Mouse (Mus musculus) forebrain, embryonic 10.5 days (tissue): ENCODE measurements around the gene Selenof. TPM values are rescaled to one million over a fixed set of nuclear protein-coding genes. Genes with fewer than 3 reads are reported as not detected.

Source experiments
- DNase-seq: peaks from one replicate; pipeline ENCODE4 v3.0.0-alpha.2; 2017; ENCODE audit warnings: low spot score; ENCODE audit errors: extremely low spot score
- H3K27ac ChIP-seq: fragments of 300-500 bp; sonication (generic); 2 replicates; pipeline ENCODE4 v1.5.1; 2016; ENCODE audit warnings: mild to moderate bottlenecking
- H3K27me3 ChIP-seq: fragments of 300-500 bp; sonication (generic); 2 replicates; pipeline ENCODE4 v1.6.1; 2016; ENCODE audit warnings: mild to moderate bottlenecking; ENCODE audit not compliant: poor library complexity, severe bottlenecking
- H3K36me3 ChIP-seq: fragments of 300-500 bp; sonication (generic); replicated peaks from 2 replicates; pipeline ENCODE4 v1.6.1; 2016; ENCODE audit warnings: mild to moderate bottlenecking, moderate library complexity
- H3K4me1 ChIP-seq: fragments of 300-500 bp; sonication (generic); 2 replicates; pipeline ENCODE4 v1.6.1; 2016
- H3K4me3 ChIP-seq: fragments of 300-500 bp; sonication (generic); 2 replicates; pipeline ENCODE4 v1.5.1; 2016; ENCODE audit warnings: mild to moderate bottlenecking, moderate library complexity
- H3K9me3 ChIP-seq: fragments of 300-500 bp; sonication (generic); 2 replicates; pipeline ENCODE4 v1.6.1; 2016; ENCODE audit warnings: mild to moderate bottlenecking, moderate library complexity
- WGBS: fragments of 180-500 bp; shearing (Covaris S2); methylation state at CpG from one replicate; pipeline ENCODE4 v1.1.7; 2016; 5-methylcytosine and 5-hydroxymethylcytosine counted together
- polyA plus RNA-seq: library from polyadenylated mRNA; unstranded; fragments of >200 nt; fragmentation: Nextera tagmentation; extraction: Ambion mirVana; gene quantifications from 2 replicates; pipeline ENCODE4 v1.2.1, GENCODE M21; 2016

Gene Selenof
- 480 and 492 TPM in 2 replicates for polyA plus RNA-seq

DNA sequence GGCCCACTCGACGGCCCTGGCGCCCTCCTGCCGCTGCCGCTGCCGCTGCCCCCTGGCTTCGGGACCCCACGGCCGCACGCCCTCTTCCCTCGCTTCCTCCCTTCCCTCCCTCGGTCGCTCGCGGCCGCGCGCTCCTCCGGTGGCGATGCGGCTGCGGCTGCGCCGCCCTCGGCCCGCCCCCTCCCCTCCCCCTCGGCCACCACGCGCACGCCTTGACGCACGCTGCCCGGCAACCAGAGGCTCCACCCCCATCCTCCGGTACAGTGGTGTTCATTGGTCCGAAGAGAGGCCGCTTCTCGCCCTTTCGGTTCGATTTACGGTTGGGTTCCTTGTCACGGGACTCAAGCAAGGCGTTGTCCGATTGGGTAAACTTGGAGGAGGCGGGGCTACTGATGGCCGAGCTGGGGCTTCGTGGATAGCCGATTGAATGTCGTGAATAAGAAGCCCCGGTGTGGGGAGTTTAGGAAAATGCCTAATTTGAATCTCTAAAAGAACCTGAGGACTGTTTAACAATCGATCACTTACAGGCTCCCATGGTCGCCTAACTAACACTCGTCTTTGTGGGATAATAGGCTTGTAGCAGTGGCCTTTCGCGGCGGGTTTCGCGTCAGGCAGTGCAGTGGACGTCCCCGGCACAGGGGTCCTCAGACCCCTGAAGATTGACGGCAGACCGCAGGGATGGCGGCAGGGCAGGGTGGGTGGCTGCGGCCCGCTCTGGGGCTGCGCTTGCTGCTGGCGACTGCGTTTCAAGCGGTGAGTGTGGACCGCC, at the start of gene Selenof, which contains the start of gene Hs2st1:
Gene Selenof (plus strand): TSS at position 258 of the 769 bp plus-strand sequence.
Gene Hs2st1 (minus strand): TSS at position 135 of the 769 bp plus-strand sequence.
- peaks cover 39% of the 10 kb centered on the region for H3K4me1 ChIP-seq
- H3K9me3 ChIP-seq: no peaks in the 10 kb centered on the region
- WGBS: under 1% methylated on average over 49 of the region's 69 CpGs
- H3K27me3 ChIP-seq: no peaks in the 10 kb centered on the region
- H3K4me3 ChIP-seq: peak within 1 kb of the TSS; percentile 89
- DNase-seq: peak; percentile 98
- peak within 1 kb of the TSS; percentile 98 for H3K27ac ChIP-seq
- H3K36me3 ChIP-seq: peaks cover 26% of the 10 kb centered on the region

DNA sequence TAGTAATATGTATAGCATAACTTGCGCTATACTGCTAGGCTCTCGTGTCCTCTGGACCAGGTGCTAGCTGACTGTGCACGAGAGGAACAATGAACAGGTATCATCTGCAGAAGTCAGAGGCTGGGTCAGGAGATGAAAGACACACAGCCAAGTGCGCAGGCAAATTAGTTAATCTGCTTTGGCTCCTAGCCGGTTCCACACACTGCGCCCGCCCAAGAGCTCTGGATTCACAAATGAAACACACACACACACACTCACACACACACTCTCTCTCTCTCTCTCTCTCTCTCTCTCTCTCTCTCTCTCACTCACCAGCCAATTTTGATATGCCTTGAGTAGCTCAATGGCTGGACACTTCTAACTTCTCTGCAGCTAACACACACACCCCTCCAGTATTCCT, 42.2 kb upstream of the Selenof start:
- H3K27ac ChIP-seq: no peak overlapping the region
- no peaks in the 10 kb centered on the region for H3K9me3 ChIP-seq
- no peaks in the 10 kb centered on the region for H3K36me3 ChIP-seq
- H3K4me1 ChIP-seq: peaks cover 30% of the 10 kb centered on the region
- 96% methylated on average over 7 of the region's 7 CpGs for WGBS
- DNase-seq: no peak
- H3K4me3 ChIP-seq: no peak overlapping the region
- H3K27me3 ChIP-seq: no peaks in the 10 kb centered on the region

DNA sequence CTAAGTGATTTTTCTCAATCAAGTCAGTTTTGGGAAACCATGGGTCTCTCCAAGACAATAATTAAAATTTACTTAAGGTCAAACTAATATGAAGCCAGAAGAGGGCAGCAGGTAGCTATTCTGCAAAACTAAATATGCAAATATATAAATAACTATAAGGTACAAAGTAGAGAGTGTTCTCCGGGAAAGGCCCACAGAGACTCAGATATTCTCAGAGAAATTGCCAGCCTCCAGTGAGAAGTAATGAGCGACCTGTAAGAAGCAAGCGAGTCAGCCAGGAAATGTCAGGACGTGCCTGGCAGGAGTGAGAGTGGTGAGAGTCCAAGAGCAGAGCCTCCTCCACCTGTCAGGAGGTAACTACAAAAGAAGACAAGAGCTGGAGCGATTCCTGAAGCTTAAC, 39.1 kb upstream of the Selenof start:
- no peaks in the 10 kb centered on the region for H3K36me3 ChIP-seq
- H3K9me3 ChIP-seq: no peaks in the 10 kb centered on the region
- H3K27ac ChIP-seq: no peak overlapping the region
- H3K27me3 ChIP-seq: no peaks in the 10 kb centered on the region
- WGBS: 74% methylated on average over 5 of the region's 5 CpGs
- H3K4me3 ChIP-seq: no peak overlapping the region
- H3K4me1 ChIP-seq: peaks cover 42% of the 10 kb centered on the region
- no peak for DNase-seq

DNA sequence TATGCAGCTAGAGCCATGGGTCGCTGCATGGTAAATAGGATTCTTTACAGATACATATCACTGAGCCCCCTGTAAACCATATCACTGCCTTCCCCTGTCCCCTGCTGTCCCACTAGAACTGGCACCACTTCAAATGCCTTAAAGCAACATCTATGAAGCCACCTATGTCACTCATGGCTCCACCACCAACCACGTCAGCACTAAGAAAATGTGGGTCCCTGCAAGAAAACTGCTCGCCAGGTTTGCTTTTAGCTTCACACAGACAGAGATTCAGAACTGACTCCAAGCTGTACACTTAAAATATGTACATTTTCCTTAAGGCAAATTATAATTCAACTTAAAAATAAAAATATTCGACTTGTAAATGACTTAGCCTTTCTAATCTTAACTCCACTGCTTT, 35.0 kb upstream of the Selenof start:
- H3K4me1 ChIP-seq: peaks cover 40% of the 10 kb centered on the region
- no peaks in the 10 kb centered on the region for H3K27me3 ChIP-seq
- H3K4me3 ChIP-seq: no peak overlapping the region
- DNase-seq: no peak
- H3K36me3 ChIP-seq: no peaks in the 10 kb centered on the region
- H3K27ac ChIP-seq: no peak overlapping the region
- no peaks in the 10 kb centered on the region for H3K9me3 ChIP-seq
- 96% methylated on average over 4 of the region's 4 CpGs for WGBS

DNA sequence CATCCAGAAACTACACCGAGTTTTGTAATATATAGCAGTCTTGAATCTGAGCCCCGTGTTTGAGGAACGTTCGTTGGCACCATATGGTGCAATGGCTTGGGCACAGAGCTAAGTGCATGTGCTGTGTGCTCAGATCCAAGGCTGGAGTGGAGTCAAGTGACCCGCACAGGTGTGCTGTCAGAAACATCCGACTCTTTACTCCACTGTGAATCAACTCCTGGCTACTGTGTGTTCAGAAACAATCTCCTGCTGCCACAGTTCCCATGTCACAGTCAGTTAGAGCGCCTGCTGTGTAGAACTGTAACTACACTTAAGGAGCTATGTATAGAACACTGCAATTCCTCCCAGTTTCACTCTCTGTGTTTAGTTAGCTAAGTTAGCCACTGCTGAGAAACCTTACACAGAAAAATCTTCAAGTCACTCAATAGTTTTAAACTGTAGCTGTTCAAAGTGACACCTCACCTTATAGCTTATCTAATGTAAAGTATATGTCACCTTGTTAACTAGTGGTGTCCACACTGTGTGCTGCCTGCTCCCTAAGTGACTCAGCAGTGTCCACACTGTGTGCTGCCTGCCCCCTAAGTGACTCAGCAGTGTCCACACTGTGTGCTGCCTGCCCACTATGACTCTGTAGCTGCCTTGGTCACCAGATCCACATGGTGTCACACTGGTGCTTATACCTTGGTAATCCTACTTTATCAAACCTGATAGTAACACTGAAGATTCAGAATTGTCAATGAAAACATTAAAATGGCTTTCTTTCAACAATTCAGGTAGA, 32.8 kb upstream of the Selenof start:
- H3K27me3 ChIP-seq: no peaks in the 10 kb centered on the region

DNA sequence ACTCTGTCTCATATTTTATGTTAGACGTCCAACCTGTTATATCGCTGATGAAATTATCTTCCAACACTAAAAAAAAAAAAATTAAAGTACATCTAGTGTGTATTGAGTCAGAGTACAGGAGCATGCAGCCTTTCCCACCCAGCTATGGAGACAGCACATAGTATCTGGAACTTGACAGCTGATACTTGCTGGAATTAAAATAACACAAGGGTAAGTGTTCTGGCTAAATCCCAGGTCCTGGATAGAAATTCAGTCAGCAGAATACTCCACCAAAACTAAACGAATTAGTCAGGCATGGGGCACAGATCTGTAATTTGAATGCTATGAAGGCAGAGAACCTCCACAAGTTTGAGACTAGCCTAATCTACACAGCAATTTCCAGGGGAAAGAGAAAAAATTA, 31.1 kb upstream of the Selenof start:
- no peak overlapping the region for H3K4me3 ChIP-seq
- H3K27ac ChIP-seq: no peak overlapping the region
- no peaks in the 10 kb centered on the region for H3K36me3 ChIP-seq
- no peak for DNase-seq
- no peaks in the 10 kb centered on the region for H3K27me3 ChIP-seq
- H3K9me3 ChIP-seq: no peaks in the 10 kb centered on the region
- WGBS: 86% methylated on average over 3 of the region's 3 CpGs
- H3K4me1 ChIP-seq: peaks cover 15% of the 10 kb centered on the region

More for the DNA sequence above, 32.8 kb upstream of the Selenof start:
- no peaks in the 10 kb centered on the region for H3K9me3 ChIP-seq
- no peak overlapping the region for H3K4me3 ChIP-seq
- no peaks in the 10 kb centered on the region for H3K36me3 ChIP-seq
- peaks cover 29% of the 10 kb centered on the region for H3K4me1 ChIP-seq
- DNase-seq: no peak
- WGBS: 92% methylated on average over 7 of the region's 7 CpGs
- H3K27ac ChIP-seq: no peak overlapping the region

DNA sequence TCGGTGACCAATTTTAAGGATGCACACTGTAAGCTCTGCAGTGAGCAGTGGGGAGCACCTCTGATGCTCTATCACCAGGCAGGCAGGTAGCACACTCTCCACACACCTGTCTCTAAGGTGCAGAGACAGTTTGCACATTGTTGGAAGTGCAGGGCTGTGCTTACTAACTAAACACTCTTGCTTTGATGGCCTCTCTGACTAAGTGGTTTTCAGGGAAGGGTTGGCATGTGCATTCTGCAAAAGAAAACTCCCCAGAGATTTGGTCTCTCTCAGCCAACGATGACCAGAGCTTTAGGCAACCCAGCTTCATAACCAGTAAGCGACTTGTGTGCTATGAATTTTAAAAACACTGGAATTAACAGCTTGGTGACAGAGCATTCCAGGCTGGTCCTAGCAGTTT, 29.3 kb upstream of the Selenof start:
- WGBS: 89% methylated on average over 3 of the region's 3 CpGs
- no peaks in the 10 kb centered on the region for H3K36me3 ChIP-seq
- H3K4me1 ChIP-seq: peaks cover 20% of the 10 kb centered on the region
- no peaks in the 10 kb centered on the region for H3K9me3 ChIP-seq
- DNase-seq: no peak
- no peak overlapping the region for H3K4me3 ChIP-seq
- no peak overlapping the region for H3K27ac ChIP-seq
- no peaks in the 10 kb centered on the region for H3K27me3 ChIP-seq

DNA sequence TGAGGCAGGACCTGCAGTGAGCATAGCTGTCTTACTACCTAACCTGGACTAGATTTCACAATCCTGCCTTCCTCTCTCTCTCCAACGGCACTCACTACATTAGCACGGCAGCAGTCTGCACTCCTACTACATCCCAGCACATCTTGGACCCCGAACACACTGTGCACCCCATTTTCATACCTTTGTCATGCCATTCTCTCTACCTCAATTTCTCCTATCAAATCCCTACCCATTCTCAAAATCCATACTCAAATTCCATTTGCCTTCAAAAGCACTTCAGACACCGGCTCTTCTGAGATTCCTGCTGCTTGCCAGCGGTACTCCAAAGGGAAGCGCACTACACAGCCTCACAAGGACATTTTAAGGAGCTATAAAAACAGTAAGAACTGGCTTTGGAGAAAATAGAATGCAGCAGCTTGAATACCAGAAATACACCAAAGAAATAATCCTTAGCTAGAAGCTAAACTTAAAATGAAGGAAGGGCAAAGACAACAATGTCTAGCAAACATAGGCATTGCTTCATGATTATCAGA, 28.1 kb upstream of the Selenof start:
- H3K27ac ChIP-seq: no peak overlapping the region
- H3K27me3 ChIP-seq: no peaks in the 10 kb centered on the region
- H3K4me1 ChIP-seq: peaks cover 31% of the 10 kb centered on the region
- no peak overlapping the region for H3K4me3 ChIP-seq
- DNase-seq: no peak
- no peaks in the 10 kb centered on the region for H3K36me3 ChIP-seq
- H3K9me3 ChIP-seq: no peaks in the 10 kb centered on the region
- WGBS: 91% methylated on average over 6 of the region's 6 CpGs

DNA sequence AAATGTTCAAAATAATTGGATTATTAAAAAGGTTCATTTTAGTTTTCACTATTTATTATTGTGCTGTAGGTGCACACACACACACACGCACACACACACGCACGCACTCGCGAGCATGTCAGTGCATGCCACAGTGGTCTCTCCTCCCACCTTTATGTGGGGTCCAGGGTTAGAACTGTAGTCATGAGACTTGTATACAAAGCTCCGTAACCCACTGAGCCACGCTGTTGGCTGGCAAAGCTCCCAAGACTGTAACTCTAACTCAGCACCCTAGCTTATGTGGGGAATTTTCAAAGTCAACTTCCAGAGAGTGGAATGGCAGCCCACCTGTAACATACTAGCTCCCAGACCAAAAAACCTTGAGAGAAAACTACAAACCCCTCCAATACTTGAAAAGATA, 25.0 kb upstream of the Selenof start:
- Histone ChIP-seq H3K9me3 (no peaks in the 10 kb centered on the region), H3K36me3 (no peaks in the 10 kb centered on the region), H3K4me1 (peaks cover 28% of the 10 kb centered on the region), H3K4me3 (no peak overlapping the region), H3K27me3 (no peaks in the 10 kb centered on the region), H3K27ac (0 out of 2 replicates have a peak overlapping the region, but pooled peaks have one; percentile 25)
- 93% methylated on average over 7 of the region's 7 CpGs for WGBS
- no peak for DNase-seq

DNA sequence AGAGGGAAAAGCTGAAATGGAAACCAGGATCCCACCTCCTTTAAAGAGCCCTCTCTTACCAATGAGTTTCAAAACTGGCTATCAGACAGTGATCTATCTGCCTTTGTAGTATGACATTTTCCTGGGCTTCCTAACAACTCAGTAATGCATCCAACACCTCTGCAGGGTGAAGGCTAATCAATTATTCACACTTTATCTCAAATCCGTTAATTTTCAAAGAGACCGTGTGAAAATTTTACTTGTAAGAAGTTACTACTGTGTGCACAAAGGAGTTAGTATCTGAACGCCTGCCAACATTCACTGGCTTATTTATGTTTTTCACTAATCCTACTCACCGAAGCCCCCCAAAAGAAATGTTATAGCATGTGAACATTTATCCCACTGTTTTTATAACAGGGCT, 24.3 kb upstream of the Selenof start:
- H3K27me3 ChIP-seq: no peaks in the 10 kb centered on the region
- no peak overlapping the region for H3K4me3 ChIP-seq
- H3K27ac ChIP-seq: no peak overlapping the region
- peaks cover 28% of the 10 kb centered on the region for H3K4me1 ChIP-seq
- DNase-seq: no peak
- no peaks in the 10 kb centered on the region for H3K36me3 ChIP-seq
- WGBS: 54% methylated on average over 4 of the region's 4 CpGs
- no peaks in the 10 kb centered on the region for H3K9me3 ChIP-seq

DNA sequence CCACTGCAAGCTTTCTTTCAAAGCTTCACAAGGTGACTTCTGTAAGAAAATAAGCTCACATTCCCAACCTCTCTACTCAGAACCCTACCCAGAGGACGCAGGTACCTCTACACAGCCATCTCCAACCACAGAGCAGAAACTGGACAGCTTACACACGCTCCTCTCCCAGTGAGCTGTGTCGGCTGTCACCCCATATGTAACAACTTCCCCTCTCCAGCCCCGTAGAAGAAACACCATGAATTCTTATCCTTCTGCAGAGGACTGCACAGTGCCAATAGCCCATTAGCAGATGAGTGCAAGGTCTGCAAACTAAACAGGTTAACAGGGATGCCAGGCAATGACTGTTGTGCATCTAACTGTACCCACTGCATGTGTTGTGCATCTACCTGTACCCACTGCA, 23.6 kb upstream of the Selenof start:
- no peak for DNase-seq
- Histone ChIP-seq H3K4me1 (peaks cover 34% of the 10 kb centered on the region), H3K9me3 (no peaks in the 10 kb centered on the region), H3K27me3 (no peaks in the 10 kb centered on the region), H3K4me3 (no peak overlapping the region), H3K27ac (peak overlapping the region; percentile 41; the same call in 1 of the 2 replicates), H3K36me3 (no peaks in the 10 kb centered on the region)
- WGBS: 68% methylated on average over 4 of the region's 4 CpGs

DNA sequence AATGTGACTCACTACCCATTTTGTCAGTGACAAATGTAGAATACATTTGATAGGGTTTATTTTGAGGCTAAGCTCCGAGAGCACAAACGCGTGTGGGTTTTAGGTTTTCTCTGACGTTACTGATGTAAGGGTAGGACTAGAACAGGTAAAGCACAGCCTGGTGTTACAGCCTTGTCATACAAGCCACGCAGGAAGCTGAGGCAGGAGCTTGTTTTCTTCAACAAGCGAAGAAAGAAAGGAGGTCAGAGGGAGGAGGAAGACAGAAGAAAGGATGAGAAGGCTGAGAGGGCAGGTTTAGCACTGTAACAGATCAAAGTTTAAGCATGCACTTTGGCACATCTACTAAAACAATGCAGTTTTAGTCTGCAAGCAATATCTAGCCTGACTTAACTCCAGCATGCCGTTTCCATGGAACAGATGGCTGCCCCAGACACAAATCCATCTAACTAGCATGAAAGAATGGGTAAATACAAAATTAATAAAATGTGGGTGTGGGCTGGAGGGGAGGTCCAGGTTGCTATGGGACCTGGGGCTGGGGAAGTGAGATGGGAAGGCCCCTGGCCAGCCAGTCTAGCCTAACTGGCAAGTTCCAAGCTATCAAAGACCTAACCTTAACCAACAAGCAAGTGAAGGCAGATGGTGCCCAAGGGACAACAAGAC, 21.8 kb upstream of the Selenof start:
- H3K4me3 ChIP-seq: no peak overlapping the region
- no peak overlapping the region for H3K27ac ChIP-seq
- DNase-seq: no peak
- peaks cover 43% of the 10 kb centered on the region for H3K4me1 ChIP-seq
- no peaks in the 10 kb centered on the region for H3K27me3 ChIP-seq
- H3K9me3 ChIP-seq: no peaks in the 10 kb centered on the region
- 92% methylated on average over 7 of the region's 7 CpGs for WGBS
- H3K36me3 ChIP-seq: no peaks in the 10 kb centered on the region
